Comparison of ENCODE assay signal across 27 mouse cellular contexts in genomic region chr16:96339570-96339969, GRCm38 (mm10).
DNase-seq lines count a peak whose midpoint lies in the region; ATAC-seq lines count a peak whose summit lies in the region.
"Had no signal": no experiment of that assay in that cellular context is flagged by ENCODE, and none has a peak within 500 bp of the region (broad histone marks: within the 10 kb centered on the region; RNA-seq: fewer than 3 reads in every experiment).

No protein-coding gene starts in this region.

- 75% methylated on average over 4 of the region's 4 CpGs for WGBS in forebrain, embryonic 14.5 days
- whole genome bisulfite sequencing in forebrain, embryonic 15.5 days = 82% methylated on average over 4 of the region's 4 CpGs

- H3K27me3 ChIP-seq in forebrain, embryonic 14.5 days (replicated peaks; ENCODE audit: control insufficient read depth, insufficient read depth, low read length) = no peaks in the 10 kb centered on the region
- no peaks in the 10 kb centered on the region for H3K27me3 ChIP-seq in forebrain, embryonic 15.5 days
- H3K27me3 ChIP-seq: CH12.LX; intestine, embryonic 15.5 days; liver, embryonic 13.5 days; midbrain, embryonic 15.5 days; neural tube, embryonic 12.5 days; stomach, embryonic 15.5 days had no signal

- no peak overlapping the region for H3K4me2 ChIP-seq in forebrain, embryonic 14.5 days (ENCODE audit: low read length)
- no peak overlapping the region for H3K4me2 ChIP-seq in forebrain, embryonic 15.5 days (replicated peaks)
- H3K4me2 ChIP-seq: intestine, embryonic 15.5 days; liver, embryonic 13.5 days; midbrain, embryonic 15.5 days; neural tube, embryonic 12.5 days; stomach, embryonic 15.5 days had no signal

- H3K36me3 ChIP-seq in forebrain, embryonic 14.5 days (ENCODE audit: control insufficient read depth, insufficient read depth, low read length) = no peaks in the 10 kb centered on the region
- no peaks in the 10 kb centered on the region for H3K36me3 ChIP-seq in forebrain, embryonic 15.5 days
- H3K36me3 ChIP-seq: intestine, embryonic 15.5 days; liver, embryonic 13.5 days; midbrain, embryonic 15.5 days; neural tube, embryonic 12.5 days; stomach, embryonic 15.5 days had no signal

- no peaks in the 10 kb centered on the region for H3K4me1 ChIP-seq in forebrain, embryonic 14.5 days (ENCODE audit: control insufficient read depth, insufficient read depth, low read length)
- H3K4me1 ChIP-seq in forebrain, embryonic 15.5 days = no peaks in the 10 kb centered on the region
- H3K4me1 ChIP-seq: intestine, embryonic 15.5 days; liver, embryonic 13.5 days; midbrain, embryonic 15.5 days; neural tube, embryonic 12.5 days; stomach, embryonic 15.5 days had no signal

- no peak overlapping the region for H3K4me3 ChIP-seq in forebrain, embryonic 14.5 days (ENCODE audit: low read depth, low read length)
- H3K4me3 ChIP-seq in forebrain, embryonic 15.5 days = no peak overlapping the region
- H3K4me3 ChIP-seq: erythroblast, embryonic 14.5 days; intestine, embryonic 15.5 days; layer of hippocampus, adult 2 months; left cerebral cortex, adult 2 months; liver, embryonic 13.5 days; midbrain, embryonic 15.5 days; myocyte; neural tube, embryonic 12.5 days; stomach, embryonic 15.5 days had no signal

- no peak overlapping the region for H3K9ac ChIP-seq in forebrain, embryonic 14.5 days (ENCODE audit: low read length)
- H3K9ac ChIP-seq in forebrain, embryonic 15.5 days (replicated peaks) = no peak overlapping the region
- H3K9ac ChIP-seq: intestine, embryonic 15.5 days; liver, embryonic 13.5 days; midbrain, embryonic 15.5 days; neural tube, embryonic 12.5 days; stomach, embryonic 15.5 days had no signal

- H3K27ac ChIP-seq in forebrain, embryonic 14.5 days (ENCODE audit: low read depth, low read length) = no peak overlapping the region
- no peak overlapping the region for H3K27ac ChIP-seq in forebrain, embryonic 15.5 days (replicated peaks)
- H3K27ac ChIP-seq: intestine, embryonic 15.5 days; layer of hippocampus, adult 2 months; left cerebral cortex, adult 2 months; liver, embryonic 13.5 days; macrophage; midbrain, embryonic 15.5 days; neural tube, embryonic 12.5 days; stomach, embryonic 15.5 days had no signal

- DNase-seq in forebrain, embryonic 14.5 days (ENCODE audit: low spot score) = peak; percentile 23
- peak; percentile 43 for DNase-seq in cerebellum, adult 11 months
- peak; percentile 76 for DNase-seq in cerebellum, adult 9-10 months
- peak; percentile 57 to 58 for DNase-seq in cerebellum, postnatal 36 days
- DNase-seq in retina, embryonic 14.5 days (ENCODE audit: low spot score) = no peak
- DNase-seq: adrenal gland, adult 2 months; gastrocnemius, postnatal 10 days; heart, postnatal 14 days; kidney, adult 2 months; kidney, postnatal 36 days; liver, embryonic 13.5 days; lung, adult 18-20 months; lung, postnatal 10 days had no signal

- no peak for ATAC-seq in forebrain, embryonic 14.5 days
- ATAC-seq in forebrain, embryonic 15.5 days (replicated peaks) = no peak
- no peak for ATAC-seq in monocyte, adult 5-6 weeks (replicated peaks; ENCODE audit: insufficient number of reproducible peaks, low FRiP score, low TSS enrichment, poor library complexity, severe bottlenecking)
- ATAC-seq: activated CD4-positive, CD25-positive, alpha-beta regulatory T cell, adult 4 months; hindbrain, embryonic 16.5 days; intestine, embryonic 15.5 days; midbrain, embryonic 15.5 days had no signal

- no peaks in the 10 kb centered on the region for H3K9me3 ChIP-seq in forebrain, embryonic 14.5 days (replicated peaks; ENCODE audit: control insufficient read depth, low read length)
- no peaks in the 10 kb centered on the region for H3K9me3 ChIP-seq in forebrain, embryonic 15.5 days
- H3K9me3 ChIP-seq: intestine, embryonic 15.5 days; liver, embryonic 13.5 days; midbrain, embryonic 15.5 days; neural tube, embryonic 12.5 days; stomach, embryonic 15.5 days had no signal
